Mouse (Mus musculus) adrenal gland, adult (tissue): ENCODE data around the gene Osbpl6.

Source experiments
- DNase-seq, 2 experiments: peaks; one replicate each; pipeline ENCODE4 v3.0.0; 2022 to 2023; ENCODE audit warnings: low spot score in 1 of 2; ENCODE audit not compliant: inconsistent age in 2 of 2

Osbpl6 gene

GRCm38 (mm10) chr2:76639637-76640036 lies 233.3 kb downstream of the Osbpl6 start:
- DNase-seq = no peak

GRCm38 (mm10) chr2:76643801-76644200 lies 237.5 kb downstream of the Osbpl6 start:
- no peak for DNase-seq

GRCm38 (mm10) chr2:76647441-76647869 lies 241.1 kb downstream of the Osbpl6 start:
- DNase-seq = no peak

- DNase-seq = peak; percentile 99
Observed at GRCm38 (mm10) chr2:76647883-76648570, 241.7 kb downstream of the Osbpl6 start, which contains the start of the genes Prkra and Pjvk. Gene Prkra, minus strand, starts transcription at chr2:76648015. Gene Pjvk, plus strand, starts transcription at chr2:76648476.

GRCm38 (mm10) chr2:76648666-76649141 lies 242.4 kb downstream of the Osbpl6 start:
- peak in 1 of 2 experiments; percentile 12 for DNase-seq
